Mouse (Mus musculus): ENCODE measurements at regions not wholly inside any gene's neighbourhood (a gene's known extent, or its start where the extent isn't known, plus 50 kb on each side); places are given as distances from the start of the nearest gene placed in this dataset.
A peak's percentile ranks its signal among the peaks of the same experiment; 100 is the strongest.

GRCm38 (mm10) chr14:99430323-99430722 lies 131.8 kb downstream of the Klf5 start:
- 62% methylated on average over 4 of the region's 4 CpGs for WGBS
- Histone ChIP-seq H3K9ac (no peak overlapping the region), H3K4me3 (ENCODE audit: low read depth, low read length) (no peak overlapping the region), H3K27ac (ENCODE audit: low read depth) (no peak overlapping the region), H3K4me2 (no peak overlapping the region), H3K36me3 (ENCODE audit: insufficient read depth) (no peaks in the 10 kb centered on the region), H3K4me1 (ENCODE audit: insufficient read depth) (no peaks in the 10 kb centered on the region), H3K27me3 (ENCODE audit: insufficient read depth, low read length) (no peaks in the 10 kb centered on the region), H3K9me3 (ENCODE audit: low read depth, low read length) (no peaks in the 10 kb centered on the region)
- TF ChIP-seq CTCF (IDR thresholded peaks at IDR 0.05; ENCODE audit: low read depth) = no peak
- ATAC-seq (ENCODE audit: insufficient read depth) (no peak), DNase-seq (peak; percentile 54)

GRCm38 (mm10) chr14:99431697-99432096 lies 133.2 kb downstream of the Klf5 start:
- H3K4me2 ChIP-seq = no peak overlapping the region
- no peaks in the 10 kb centered on the region for H3K9me3 ChIP-seq (ENCODE audit: low read depth, low read length)
- H3K4me1 ChIP-seq (ENCODE audit: insufficient read depth) = no peaks in the 10 kb centered on the region
- H3K9ac ChIP-seq = no peak overlapping the region
- TF ChIP-seq CTCF (IDR thresholded peaks at IDR 0.05; ENCODE audit: low read depth) = no peak
- H3K27me3 ChIP-seq (ENCODE audit: insufficient read depth, low read length) = no peaks in the 10 kb centered on the region
- DNase-seq (no peak), ATAC-seq (ENCODE audit: insufficient read depth) (no peak)
- H3K4me3 ChIP-seq (ENCODE audit: low read depth, low read length) = no peak overlapping the region
- 84% methylated on average over 7 of the region's 7 CpGs for WGBS
- H3K36me3 ChIP-seq (ENCODE audit: insufficient read depth) = no peaks in the 10 kb centered on the region
- H3K27ac ChIP-seq (ENCODE audit: low read depth) = no peak overlapping the region

GRCm38 (mm10) chr14:99434645-99435044 lies 136.2 kb downstream of the Klf5 start:
- Histone ChIP-seq H3K9me3 (ENCODE audit: low read depth, low read length) (no peaks in the 10 kb centered on the region), H3K4me1 (ENCODE audit: insufficient read depth) (no peaks in the 10 kb centered on the region), H3K4me2 (no peak overlapping the region), H3K27ac (ENCODE audit: low read depth) (no peak overlapping the region), H3K27me3 (ENCODE audit: insufficient read depth, low read length) (no peaks in the 10 kb centered on the region), H3K4me3 (ENCODE audit: low read depth, low read length) (no peak overlapping the region), H3K36me3 (ENCODE audit: insufficient read depth) (no peaks in the 10 kb centered on the region), H3K9ac (no peak overlapping the region)
- ATAC-seq (ENCODE audit: insufficient read depth) (no peak), DNase-seq (no peak)
- no peak for TF ChIP-seq CTCF (IDR thresholded peaks at IDR 0.05; ENCODE audit: low read depth)
- WGBS = 73% methylated on average over 1 of the region's 1 CpGs

GRCm38 (mm10) chr14:99435512-99435911 lies 137.0 kb downstream of the Klf5 start:
- WGBS = 65% methylated on average over 3 of the region's 3 CpGs

GRCm38 (mm10) chr14:99436051-99436450 lies 137.6 kb downstream of the Klf5 start:
- no peaks in the 10 kb centered on the region for H3K9me3 ChIP-seq (ENCODE audit: low read depth, low read length)
- H3K27ac ChIP-seq (ENCODE audit: low read depth) = no peak overlapping the region
- no peaks in the 10 kb centered on the region for H3K4me1 ChIP-seq (ENCODE audit: insufficient read depth)
- 74% methylated on average over 1 of the region's 1 CpGs for WGBS
- no peak overlapping the region for H3K9ac ChIP-seq
- H3K4me2 ChIP-seq = no peak overlapping the region
- ATAC-seq (ENCODE audit: insufficient read depth) = no peak
- no peaks in the 10 kb centered on the region for H3K27me3 ChIP-seq (ENCODE audit: insufficient read depth, low read length)
- DNase-seq = no peak
- H3K4me3 ChIP-seq (ENCODE audit: low read depth, low read length) = no peak overlapping the region
- no peak for TF ChIP-seq CTCF (IDR thresholded peaks at IDR 0.05; ENCODE audit: low read depth)
- no peaks in the 10 kb centered on the region for H3K36me3 ChIP-seq (ENCODE audit: insufficient read depth)

More at GRCm38 (mm10) chr14:99435512-99435911, 137.0 kb downstream of the Klf5 start:
- H3K9me3 ChIP-seq (ENCODE audit: low read depth, low read length) = no peaks in the 10 kb centered on the region
- no peaks in the 10 kb centered on the region for H3K27me3 ChIP-seq (ENCODE audit: insufficient read depth, low read length)
- no peak overlapping the region for H3K4me3 ChIP-seq (ENCODE audit: low read depth, low read length)
- H3K36me3 ChIP-seq (ENCODE audit: insufficient read depth) = no peaks in the 10 kb centered on the region
- H3K27ac ChIP-seq (ENCODE audit: low read depth) = no peak overlapping the region
- no peaks in the 10 kb centered on the region for H3K4me1 ChIP-seq (ENCODE audit: insufficient read depth)
- no peak for TF ChIP-seq CTCF (IDR thresholded peaks at IDR 0.05; ENCODE audit: low read depth)
- DNase-seq = no peak
- H3K4me2 ChIP-seq = no peak overlapping the region
- ATAC-seq (ENCODE audit: insufficient read depth) = no peak
- H3K9ac ChIP-seq = no peak overlapping the region

- Histone ChIP-seq H3K27me3 (ENCODE audit: insufficient read depth, low read length) (no peaks in the 10 kb centered on the region), H3K9me3 (ENCODE audit: low read depth, low read length) (no peaks in the 10 kb centered on the region), H3K4me1 (ENCODE audit: insufficient read depth) (no peaks in the 10 kb centered on the region), H3K4me3 (ENCODE audit: low read depth, low read length) (no peak overlapping the region), H3K4me2 (no peak overlapping the region), H3K27ac (ENCODE audit: low read depth) (no peak overlapping the region), H3K9ac (no peak overlapping the region), H3K36me3 (ENCODE audit: insufficient read depth) (no peaks in the 10 kb centered on the region)
- DNase-seq (no peak), ATAC-seq (ENCODE audit: insufficient read depth) (no peak)
- 54% methylated on average over 5 of the region's 5 CpGs for WGBS
- no peak for TF ChIP-seq CTCF (IDR thresholded peaks at IDR 0.05; ENCODE audit: low read depth)
Measured at GRCm38 (mm10) chr14:99449112-99449511, 150.6 kb downstream of the Klf5 start.

GRCm38 (mm10) chr14:99449870-99450269 lies 151.4 kb downstream of the Klf5 start:
- H3K4me2 ChIP-seq = no peak overlapping the region
- H3K9ac ChIP-seq = no peak overlapping the region
- 85% methylated on average over 5 of the region's 5 CpGs for WGBS
- no peaks in the 10 kb centered on the region for H3K27me3 ChIP-seq (ENCODE audit: insufficient read depth, low read length)
- no peaks in the 10 kb centered on the region for H3K4me1 ChIP-seq (ENCODE audit: insufficient read depth)
- H3K27ac ChIP-seq (ENCODE audit: low read depth) = no peak overlapping the region
- H3K4me3 ChIP-seq (ENCODE audit: low read depth, low read length) = no peak overlapping the region
- no peak for ATAC-seq (ENCODE audit: insufficient read depth)
- TF ChIP-seq CTCF (IDR thresholded peaks at IDR 0.05; ENCODE audit: low read depth) = no peak
- no peaks in the 10 kb centered on the region for H3K36me3 ChIP-seq (ENCODE audit: insufficient read depth)
- no peak for DNase-seq
- no peaks in the 10 kb centered on the region for H3K9me3 ChIP-seq (ENCODE audit: low read depth, low read length)

All from lung, embryonic 14.5 days (tissue).